Comparison of ENCODE assay signal across 8 mouse cellular contexts in the genomic region with DNA sequence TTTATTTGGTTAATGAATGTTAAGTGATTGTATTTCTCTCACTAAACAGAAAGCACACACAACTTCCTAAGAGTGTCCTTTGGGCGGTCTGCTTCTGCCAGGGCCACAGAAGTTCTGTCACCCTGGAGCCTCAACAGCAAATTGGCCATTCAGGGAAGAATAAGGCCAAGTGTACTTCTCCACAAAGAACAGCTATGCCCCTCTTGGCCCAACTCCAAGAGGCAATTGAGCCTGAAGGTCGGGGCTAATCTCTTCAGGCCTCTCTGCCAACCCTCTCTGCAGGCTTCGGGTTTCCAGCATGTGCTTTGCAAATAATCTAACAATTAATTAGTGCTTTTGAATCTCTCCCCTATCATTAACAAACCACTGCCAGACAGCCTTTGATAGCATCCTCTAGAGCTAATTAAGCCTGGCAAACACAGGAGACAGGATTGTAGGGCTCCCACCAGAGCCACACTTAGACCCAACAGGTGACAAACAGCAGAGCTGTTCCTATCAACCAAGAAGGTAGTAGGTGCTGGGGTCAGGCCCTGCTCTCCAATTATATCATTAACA. TPM values are rescaled to one million over a fixed set of nuclear protein-coding genes. Genes with fewer than 3 reads are reported as not detected.
A peak's percentile ranks its signal among the peaks of the same experiment; 100 is the strongest.
DNase-seq lines count a peak whose midpoint lies in the region; ATAC-seq and TF ChIP-seq lines count a peak whose summit lies in the region.

No protein-coding gene starts in this region.

- H3K4me3 ChIP-seq in heart, embryonic 10.5 days: no peak overlapping the region
- no peak overlapping the region for H3K4me3 ChIP-seq in kidney, embryonic 14.5 days (ENCODE audit: low read length)
- no peak overlapping the region for H3K4me3 ChIP-seq in liver, adult 2 months (ENCODE audit: insufficient read depth, low read depth, low read length)
- H3K4me3 ChIP-seq in neural tube, embryonic 14.5 days (ENCODE audit: low read depth, low read length): no peak overlapping the region

- peaks cover 3% of the 10 kb centered on the region; the same call in 1 of the 2 replicates for H3K79me2 ChIP-seq in liver, adult 2 months (ENCODE audit: control insufficient read depth, insufficient read depth, low read length)

- no peaks in the 10 kb centered on the region for H3K9me3 ChIP-seq in heart, embryonic 10.5 days
- peaks cover 10% of the 10 kb centered on the region; the same call in 1 of the 2 replicates for H3K9me3 ChIP-seq in kidney, embryonic 14.5 days (ENCODE audit: control insufficient read depth, low read length)
- H3K9me3 ChIP-seq in neural tube, embryonic 14.5 days (ENCODE audit: control insufficient read depth, low read length): no peaks in the 10 kb centered on the region

- TF ChIP-seq POLR2A in liver, adult 2 months (IDR thresholded peaks at IDR 0.05; ENCODE audit: extremely low read depth, insufficient read depth, low read length): no peak

- peak overlapping the region; percentile 62; the same call in 1 of the 2 replicates for H3K27ac ChIP-seq in heart, embryonic 10.5 days
- peak overlapping the region; percentile 34; the same call in 1 of the 2 replicates for H3K27ac ChIP-seq in kidney, embryonic 14.5 days (ENCODE audit: low read depth, low read length)
- no peak overlapping the region for H3K27ac ChIP-seq in liver, adult 2 months (replicated peaks; ENCODE audit: insufficient read depth, low read depth, low read length)
- no peak overlapping the region for H3K27ac ChIP-seq in neural tube, embryonic 14.5 days (ENCODE audit: low read depth, low read length)

- peaks cover 18% of the 10 kb centered on the region; the same call in 1 of the 2 replicates for H3K36me3 ChIP-seq in heart, embryonic 10.5 days
- H3K36me3 ChIP-seq in kidney, embryonic 14.5 days (ENCODE audit: control insufficient read depth, insufficient read depth, low read length): peaks cover 2% of the 10 kb centered on the region; the same call in 1 of the 2 replicates
- H3K36me3 ChIP-seq in liver, adult 2 months (ENCODE audit: control insufficient read depth, insufficient read depth, low read length): no peaks in the 10 kb centered on the region
- no peaks in the 10 kb centered on the region for H3K36me3 ChIP-seq in neural tube, embryonic 14.5 days (ENCODE audit: control insufficient read depth, insufficient read depth, low read length)

- 15% methylated on average over 3 of the region's 3 CpGs for WGBS in heart, embryonic 10.5 days
- 14% methylated on average over 3 of the region's 3 CpGs for WGBS in kidney, embryonic 14.5 days
- WGBS in liver, adult 2 months: 36% methylated on average over 3 of the region's 3 CpGs
- WGBS in neural tube, embryonic 14.5 days: 6% methylated on average over 3 of the region's 3 CpGs

- peak; percentile 64 for DNase-seq in ovary, postnatal 36 days (ENCODE audit: low spot score)
- no peak for DNase-seq in ovary, postnatal 10 days (ENCODE audit: low spot score)
- DNase-seq in heart, embryonic 10.5 days (ENCODE audit: low spot score): no peak
- DNase-seq in liver, adult 2 months (ENCODE audit: extremely low read depth, low read depth, low spot score): peak; percentile 14
- no peak for DNase-seq in gastrocnemius, adult 8-10 months (ENCODE audit: low spot score in 2 of 2)
- DNase-seq in urinary bladder, postnatal 36 days (ENCODE audit: low spot score in 2 of 2): no peak

- no peak for TF ChIP-seq CTCF in liver, adult 2 months (IDR thresholded peaks at IDR 0.05; ENCODE audit: low read depth, low read length)

- H3K4me2 ChIP-seq in kidney, embryonic 14.5 days (replicated peaks; ENCODE audit: low read depth, low read length): no peak overlapping the region
- no peak overlapping the region for H3K4me2 ChIP-seq in neural tube, embryonic 14.5 days (ENCODE audit: low read depth, low read length)

- peaks cover 34% of the 10 kb centered on the region for H3K4me1 ChIP-seq in heart, embryonic 10.5 days
- peaks cover 14% of the 10 kb centered on the region for H3K4me1 ChIP-seq in kidney, embryonic 14.5 days (ENCODE audit: control insufficient read depth, insufficient read depth, low read length)
- no peaks in the 10 kb centered on the region for H3K4me1 ChIP-seq in liver, adult 2 months (ENCODE audit: control insufficient read depth, insufficient read depth, low read length)
- H3K4me1 ChIP-seq in neural tube, embryonic 14.5 days (ENCODE audit: control insufficient read depth, insufficient read depth, low read length): peaks cover 5% of the 10 kb centered on the region; the same call in 1 of the 2 replicates

- no peak for ATAC-seq in kidney, embryonic 14.5 days (ENCODE audit: low FRiP score, low TSS enrichment)
- peak; percentile 85; the same call in 1 of the 2 replicates for ATAC-seq in neural tube, embryonic 14.5 days (ENCODE audit: low read depth)

- H3K9ac ChIP-seq in kidney, embryonic 14.5 days (ENCODE audit: low read depth, low read length): no peak overlapping the region
- no peak overlapping the region for H3K9ac ChIP-seq in liver, adult 2 months (ENCODE audit: low read depth, low read length)
- no peak overlapping the region for H3K9ac ChIP-seq in neural tube, embryonic 14.5 days (replicated peaks; ENCODE audit: low read depth, low read length)

- H3K27me3 ChIP-seq in heart, embryonic 10.5 days (ENCODE audit: insufficient read depth, poor library complexity, severe bottlenecking): no peaks in the 10 kb centered on the region
- H3K27me3 ChIP-seq in kidney, embryonic 14.5 days (ENCODE audit: control insufficient read depth, insufficient read depth, low read length): no peaks in the 10 kb centered on the region
- H3K27me3 ChIP-seq in liver, adult 2 months (ENCODE audit: control insufficient read depth, insufficient read depth, low read length): no peaks in the 10 kb centered on the region
- no peaks in the 10 kb centered on the region for H3K27me3 ChIP-seq in neural tube, embryonic 14.5 days (ENCODE audit: control insufficient read depth, insufficient read depth, low read length)

RNA-seq across cellular contexts. Expression of gene Tgfbr3, which starts 37.6 kb away (rescaled TPM):
- 36.7 and 54.6 TPM in 2 replicates for polyA plus RNA-seq in heart, embryonic 10.5 days (2016; fragmentation: Nextera tagmentation; extraction: Ambion mirVana)
- polyA plus RNA-seq in kidney, embryonic 14.5 days (2014; fragmentation: Nextera tagmentation; extraction: Ambion mirVana): 7.5 and 18.0 TPM in 2 replicates
- total RNA-seq in liver, adult 2 months (2014; rRNA removed): 6.6 and 8.2 TPM in 2 replicates
- polyA plus RNA-seq in liver, adult 2 months (2012; rRNA removed): 2.2 and 4.0 TPM in 2 replicates
- polyA plus RNA-seq in neural tube, embryonic 14.5 days (2014; fragmentation: Nextera tagmentation; extraction: Ambion mirVana): 2.6 and 8.8 TPM in 2 replicates
- total RNA-seq in gastrocnemius, adult 8-10 months (2022): 10 to 100 TPM; 11.7 to 20.0 (median 15.3) TPM

Comparison
In these comparisons a context has a peak if more than half of its experiments do, and no peak if none do; other contexts are left out.
1. DNase-seq: peak in ovary, postnatal 36 days (single experiment) and liver, adult 2 months (single experiment); none in ovary, postnatal 10 days (single experiment), heart, embryonic 10.5 days (single experiment), gastrocnemius, adult 8-10 months (0 of 2) and urinary bladder, postnatal 36 days (0 of 2).
2. H3K27ac ChIP-seq: peak in heart, embryonic 10.5 days (single experiment) and kidney, embryonic 14.5 days (single experiment); none in liver, adult 2 months (single experiment) and neural tube, embryonic 14.5 days (single experiment).